Mouse (Mus musculus) midbrain, embryonic 15.5 days (tissue): ENCODE measurements around the gene Cdon. TPM values are rescaled to one million over a fixed set of nuclear protein-coding genes. Genes with fewer than 3 reads are reported as not detected.

Experiments
- ATAC-seq: fragments of 200-750 bp; cut with Nextera tagmentation; replicated peaks from 2 replicates; pipeline ENCODE4 v1.8.0; 2017; ENCODE audit warnings: moderate TSS enrichment
- H3K27ac ChIP-seq: fragments of 300-500 bp; sonication (generic); 2 replicates; pipeline ENCODE4 v1.5.1; 2015; ENCODE audit warnings: mild to moderate bottlenecking, inconsistent platforms
- H3K27me3 ChIP-seq: fragments of 300-500 bp; sonication (generic); replicated peaks from 2 replicates; pipeline ENCODE4 v1.6.1; 2015; ENCODE audit warnings: inconsistent platforms
- H3K36me3 ChIP-seq: fragments of 300-500 bp; sonication (generic); replicated peaks from 2 replicates; pipeline ENCODE4 v1.6.1; 2015; ENCODE audit warnings: inconsistent platforms
- H3K4me1 ChIP-seq: fragments of 300-500 bp; sonication (generic); 2 replicates; pipeline ENCODE4 v1.6.1; 2015; ENCODE audit warnings: inconsistent platforms
- H3K4me2 ChIP-seq: fragments of 300-500 bp; sonication (generic); 2 replicates; pipeline ENCODE4 v1.6.1; 2015; ENCODE audit warnings: inconsistent platforms, mild to moderate bottlenecking, moderate library complexity
- H3K4me3 ChIP-seq: fragments of 300-500 bp; sonication (generic); 2 replicates; pipeline ENCODE4 v1.5.1; 2015; ENCODE audit warnings: mild to moderate bottlenecking, inconsistent platforms
- H3K9ac ChIP-seq: fragments of 300-500 bp; sonication (generic); 2 replicates; pipeline ENCODE4 v1.6.1; 2015; ENCODE audit warnings: mild to moderate bottlenecking, inconsistent platforms
- H3K9me3 ChIP-seq: fragments of 300-500 bp; sonication (generic); 2 replicates; pipeline ENCODE4 v1.6.1; 2016; ENCODE audit warnings: inconsistent platforms
- WGBS: fragments of 180-500 bp; shearing (Covaris S2); methylation state at CpG from one replicate; pipeline ENCODE4 v1.1.7; 2015; ENCODE audit warnings: mixed read lengths; 5-methylcytosine and 5-hydroxymethylcytosine counted together
- polyA plus RNA-seq: library from polyadenylated mRNA; unstranded; fragments of >200 nt; fragmentation: Nextera tagmentation; extraction: Ambion mirVana; gene quantifications from 2 replicates; pipeline ENCODE4 v1.2.1, GENCODE M21; 2015

Gene Cdon
- polyA plus RNA-seq: 4.0 and 6.2 TPM in 2 replicates

DNA sequence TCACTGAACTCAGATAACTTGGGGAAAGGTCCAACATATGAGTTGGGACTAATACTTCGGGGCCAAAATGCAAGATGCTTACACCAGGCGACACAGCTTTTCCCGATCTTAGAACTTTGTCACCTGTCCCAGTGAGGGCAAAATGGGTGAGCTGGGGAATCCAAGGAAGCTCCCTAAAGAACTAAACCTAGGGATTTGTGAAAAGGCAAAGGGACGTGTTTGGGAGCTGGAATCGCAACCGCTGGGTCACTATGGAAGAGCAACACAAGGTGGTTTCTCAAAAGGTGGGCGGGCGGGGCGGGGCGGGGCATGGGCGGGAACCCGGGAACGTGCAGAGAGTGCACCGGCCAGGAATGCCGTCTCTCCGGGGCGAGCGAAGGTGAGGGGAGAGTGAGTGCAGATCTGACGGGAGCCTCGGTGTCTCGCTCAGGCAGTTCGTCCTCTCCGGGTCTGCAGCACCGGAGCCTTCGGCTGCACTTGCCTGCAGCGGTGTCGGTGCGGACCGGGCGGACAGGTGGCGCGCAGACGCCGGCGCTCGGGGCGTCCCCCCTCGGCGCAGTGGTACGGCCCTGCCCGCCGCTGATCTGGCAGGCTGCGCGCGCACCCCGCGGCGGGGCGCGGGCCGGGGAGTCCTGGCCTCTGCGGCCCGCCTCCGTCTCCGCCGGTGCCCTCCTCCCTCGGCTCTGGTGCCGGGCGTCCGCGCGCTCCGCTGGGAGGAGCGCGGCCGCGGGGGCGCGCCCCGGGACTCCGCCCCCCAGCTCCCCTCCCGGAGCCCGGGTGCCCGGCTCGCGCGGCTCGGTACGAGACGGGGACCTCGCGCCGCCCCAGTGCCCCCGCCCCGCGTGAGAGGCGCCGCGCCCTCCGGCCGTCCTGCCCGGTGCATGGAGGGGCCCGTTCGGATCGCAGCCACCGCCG is at the start of gene Cdon:
Cdon (plus strand) TSS at position 324 of the 915 bp plus-strand sequence.
- peaks cover 17% of the 10 kb centered on the region; the same call in 1 of the 2 replicates for H3K27me3 ChIP-seq
- H3K27ac ChIP-seq: peak within 1 kb of the TSS; percentile 98
- peak within 1 kb of the TSS; percentile 99 for H3K9ac ChIP-seq
- H3K4me1 ChIP-seq: peaks cover 30% of the 10 kb centered on the region
- no peaks in the 10 kb centered on the region for H3K36me3 ChIP-seq
- no peaks in the 10 kb centered on the region for H3K9me3 ChIP-seq
- peak; percentile 93 for ATAC-seq
- under 1% methylated on average over 75 of the region's 97 CpGs for WGBS
- H3K4me2 ChIP-seq: peak within 1 kb of the TSS; percentile 65
- peak within 1 kb of the TSS; percentile 99 for H3K4me3 ChIP-seq

DNA sequence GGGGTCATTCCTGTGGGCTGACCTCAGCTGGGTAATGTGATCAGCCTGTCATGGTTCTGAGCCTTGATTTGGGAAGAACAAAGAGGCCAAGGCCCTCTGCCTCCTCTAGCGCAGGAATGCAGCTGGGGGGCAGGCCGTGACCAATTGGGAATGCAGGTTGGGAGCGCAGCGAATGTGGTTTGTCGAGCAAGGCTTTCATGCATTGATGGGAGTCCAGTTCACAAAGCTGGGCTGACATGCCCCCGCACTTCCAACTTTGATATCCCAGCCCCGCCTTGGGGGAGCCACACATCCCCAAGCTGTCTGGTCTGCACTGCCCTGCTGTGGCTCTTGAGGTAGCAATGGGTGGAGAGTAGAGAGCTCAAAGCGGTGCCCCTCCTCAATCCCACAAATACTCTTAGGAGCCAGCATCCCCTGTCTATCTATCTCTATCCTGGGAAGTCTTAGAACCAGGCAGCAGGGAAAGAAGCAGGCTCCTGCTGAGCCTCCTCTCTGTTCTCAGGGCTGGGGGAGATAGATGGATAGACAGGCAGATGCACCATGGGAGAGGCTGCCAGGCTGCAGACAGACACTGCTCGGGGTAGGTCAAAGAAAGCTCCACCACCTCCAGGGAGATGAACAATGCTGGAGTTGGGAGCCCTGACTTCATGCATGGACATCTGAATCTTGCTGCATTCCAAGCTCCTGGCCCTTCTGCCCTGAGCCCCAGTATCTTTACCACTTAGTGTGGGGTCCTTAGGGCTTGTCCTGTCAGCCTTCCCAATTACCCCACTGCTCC is 48.4 kb upstream of the Cdon start:
- no peaks in the 10 kb centered on the region for H3K27me3 ChIP-seq
- peak; percentile 78 for ATAC-seq

DNA sequence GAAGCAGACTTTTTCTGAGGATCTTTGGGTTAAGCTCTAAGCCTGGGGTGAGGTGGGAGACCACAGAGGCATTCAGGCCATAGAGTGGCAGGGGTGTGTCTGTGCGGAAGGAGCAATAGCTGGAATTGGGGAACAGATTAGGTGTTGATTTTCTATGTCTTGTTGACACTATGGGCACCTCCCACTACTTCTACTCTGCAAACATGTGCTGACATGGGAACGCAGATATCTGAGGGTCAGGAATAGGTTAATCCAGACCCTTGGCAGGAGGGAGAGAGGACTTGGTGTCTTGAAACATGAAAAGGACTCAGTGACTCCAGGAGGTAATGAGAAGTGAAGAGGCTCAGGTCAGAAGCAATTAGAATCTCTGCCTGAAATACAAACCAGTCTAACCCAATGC is 43.0 kb upstream of the Cdon start:
- no peaks in the 10 kb centered on the region for H3K27me3 ChIP-seq
- 69% methylated on average over 2 of the region's 2 CpGs for WGBS
- H3K4me3 ChIP-seq: no peak overlapping the region
- no peak overlapping the region for H3K27ac ChIP-seq
- no peaks in the 10 kb centered on the region for H3K36me3 ChIP-seq
- no peak overlapping the region for H3K9ac ChIP-seq
- H3K4me2 ChIP-seq: no peak overlapping the region
- H3K4me1 ChIP-seq: no peaks in the 10 kb centered on the region; the same call in 1 of the 2 replicates
- H3K9me3 ChIP-seq: no peaks in the 10 kb centered on the region
- no peak for ATAC-seq

More for the DNA sequence above, 48.4 kb upstream of the Cdon start:
- H3K27ac ChIP-seq: no peak overlapping the region; the same call in 1 of the 2 replicates
- peaks cover 5% of the 10 kb centered on the region for H3K4me1 ChIP-seq
- H3K4me3 ChIP-seq: no peak overlapping the region
- no peak overlapping the region for H3K9ac ChIP-seq
- no peaks in the 10 kb centered on the region for H3K36me3 ChIP-seq
- WGBS: 15% methylated on average over 9 of the region's 9 CpGs
- no peak overlapping the region for H3K4me2 ChIP-seq
- no peaks in the 10 kb centered on the region for H3K9me3 ChIP-seq

DNA sequence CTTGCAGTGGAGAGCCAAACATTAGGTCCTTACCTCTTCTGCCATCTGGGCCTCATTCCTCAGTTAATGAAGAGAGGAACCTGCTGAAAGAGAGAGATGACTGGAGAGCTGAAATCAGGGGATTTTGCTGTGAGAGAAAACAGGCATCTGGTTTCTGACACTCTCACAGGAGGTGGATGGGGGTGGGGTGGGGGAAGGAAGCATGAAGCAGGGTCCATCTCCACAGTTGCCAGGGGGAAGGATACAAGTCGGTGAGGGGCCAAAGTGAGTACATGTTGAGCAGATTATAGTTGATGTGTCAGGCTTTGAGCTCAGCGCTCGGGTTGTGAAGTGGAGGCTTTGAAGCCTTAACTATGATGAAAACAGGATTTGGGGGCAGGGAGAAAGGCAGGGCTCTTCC is 41.9 kb upstream of the Cdon start:
- Histone ChIP-seq H3K9ac (no peak overlapping the region), H3K27ac (no peak overlapping the region), H3K4me1 (no peaks in the 10 kb centered on the region), H3K4me3 (no peak overlapping the region), H3K4me2 (no peak overlapping the region), H3K9me3 (no peaks in the 10 kb centered on the region), H3K27me3 (no peaks in the 10 kb centered on the region), H3K36me3 (no peaks in the 10 kb centered on the region)
- no peak for ATAC-seq
- WGBS: 53% methylated on average over 3 of the region's 3 CpGs

DNA sequence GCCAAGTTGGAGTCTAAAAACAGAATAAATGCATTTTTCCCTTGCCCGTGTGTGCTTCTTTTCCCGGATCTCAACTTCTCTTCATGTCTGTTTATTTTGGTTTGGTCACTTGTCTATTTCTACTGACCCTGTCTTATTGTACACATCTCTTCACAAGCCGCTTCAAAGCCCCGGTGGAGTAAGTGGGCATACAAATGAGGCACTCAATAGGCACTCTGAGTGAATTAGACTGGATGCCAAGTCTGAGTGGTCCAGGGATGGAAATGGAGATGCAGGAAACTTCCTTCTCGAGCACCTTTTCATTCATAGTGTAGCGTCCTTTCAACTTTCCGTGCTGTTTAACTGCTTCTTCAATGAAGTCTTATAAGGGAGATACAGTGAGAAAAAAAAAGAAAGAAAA is 21.0 kb upstream of the Cdon start:
- no peak overlapping the region for H3K4me2 ChIP-seq
- no peak for ATAC-seq
- H3K27ac ChIP-seq: no peak overlapping the region

DNA sequence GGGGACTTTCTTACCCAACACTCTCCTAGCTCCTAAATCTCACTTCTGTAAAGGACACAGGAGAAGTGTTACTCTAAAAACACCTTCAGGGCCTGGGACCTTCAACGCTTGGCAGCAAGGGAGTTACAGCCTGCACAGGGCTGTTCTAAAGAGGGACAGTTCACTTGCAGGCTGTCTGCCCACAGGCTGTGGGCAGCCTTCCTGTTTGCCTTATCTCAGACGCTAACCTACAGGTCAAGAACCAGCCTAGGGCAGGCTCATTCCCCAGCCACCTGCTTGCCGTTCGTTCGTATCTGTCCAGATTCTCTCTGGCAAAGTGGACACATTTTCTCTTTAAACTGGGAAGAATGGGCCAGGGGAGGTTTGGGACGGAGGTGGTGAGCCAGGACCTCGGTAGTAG is 20.5 kb upstream of the Cdon start:
- Histone ChIP-seq H3K36me3 (no peaks in the 10 kb centered on the region), H3K4me3 (no peak overlapping the region), H3K27me3 (peaks cover 4% of the 10 kb centered on the region; the same call in 1 of the 2 replicates), H3K9ac (no peak overlapping the region), H3K4me2 (peak overlapping the region; percentile 5; the same call in 1 of the 2 replicates), H3K4me1 (peaks cover 22% of the 10 kb centered on the region), H3K27ac (peak overlapping the region; percentile 40), H3K9me3 (no peaks in the 10 kb centered on the region)
- 5% methylated on average over 7 of the region's 7 CpGs for WGBS
- 0 out of 2 replicates have a peak, but pooled peaks have one; percentile 1 for ATAC-seq

More for the DNA sequence above, 21.0 kb upstream of the Cdon start:
- H3K9ac ChIP-seq: no peak overlapping the region
- H3K4me1 ChIP-seq: peaks cover 22% of the 10 kb centered on the region
- 22% methylated on average over 7 of the region's 7 CpGs for WGBS
- H3K9me3 ChIP-seq: no peaks in the 10 kb centered on the region
- no peak overlapping the region for H3K4me3 ChIP-seq
- no peaks in the 10 kb centered on the region for H3K36me3 ChIP-seq
- H3K27me3 ChIP-seq: peaks cover 4% of the 10 kb centered on the region; the same call in 1 of the 2 replicates

DNA sequence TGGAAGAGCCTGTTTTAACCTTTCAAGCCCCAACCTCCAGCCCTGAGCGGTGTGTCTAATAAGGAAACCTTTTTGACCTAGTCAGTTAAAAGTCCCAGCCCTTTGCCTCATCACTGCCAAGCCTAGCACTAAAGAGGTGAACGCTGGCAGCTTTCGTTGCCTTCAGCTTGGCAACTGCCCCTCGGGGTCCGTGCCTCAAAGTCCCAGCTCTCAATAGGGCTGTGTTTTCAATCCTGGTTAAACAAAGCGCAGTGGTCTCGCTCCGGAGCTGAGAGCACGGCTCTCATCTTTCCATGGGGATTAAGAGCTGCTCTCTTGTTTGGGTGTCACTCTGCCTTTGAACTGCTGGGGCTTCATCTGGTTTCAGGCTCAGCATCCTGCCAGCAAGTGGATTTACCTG is 20.1 kb upstream of the Cdon start:
- H3K4me3 ChIP-seq: no peak overlapping the region
- ATAC-seq: peak; percentile 46

DNA sequence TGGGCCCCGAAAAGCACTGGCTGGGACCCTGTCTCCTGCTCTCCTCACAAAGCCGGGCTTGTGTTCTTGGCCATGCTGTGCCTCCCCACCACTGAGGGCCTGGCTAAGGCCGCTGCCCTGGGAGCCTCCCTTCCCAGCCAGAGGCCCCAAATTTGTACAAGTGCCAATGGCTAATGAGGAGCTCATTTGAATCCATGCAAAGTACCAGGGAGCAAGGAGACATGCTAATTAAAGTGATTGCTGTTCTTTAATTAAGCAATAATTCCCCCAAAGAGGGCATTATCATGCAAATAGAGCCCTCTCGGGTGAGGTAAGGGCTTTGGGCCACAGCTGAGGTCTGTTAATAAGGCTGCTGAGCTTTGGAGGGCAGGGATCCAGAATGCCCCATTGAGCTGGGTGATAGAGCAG is 18.3 kb upstream of the Cdon start:
- 4% methylated on average over 4 of the region's 4 CpGs for WGBS
- no peak overlapping the region for H3K27ac ChIP-seq

More for the DNA sequence above, 20.1 kb upstream of the Cdon start:
- H3K4me2 ChIP-seq: peak overlapping the region; percentile 5; the same call in 1 of the 2 replicates
- H3K9me3 ChIP-seq: no peaks in the 10 kb centered on the region
- H3K9ac ChIP-seq: no peak overlapping the region
- peak overlapping the region; percentile 40 for H3K27ac ChIP-seq
- H3K36me3 ChIP-seq: no peaks in the 10 kb centered on the region
- H3K4me1 ChIP-seq: peaks cover 22% of the 10 kb centered on the region
- H3K27me3 ChIP-seq: peaks cover 4% of the 10 kb centered on the region; the same call in 1 of the 2 replicates
- WGBS: 4% methylated on average over 9 of the region's 9 CpGs

DNA sequence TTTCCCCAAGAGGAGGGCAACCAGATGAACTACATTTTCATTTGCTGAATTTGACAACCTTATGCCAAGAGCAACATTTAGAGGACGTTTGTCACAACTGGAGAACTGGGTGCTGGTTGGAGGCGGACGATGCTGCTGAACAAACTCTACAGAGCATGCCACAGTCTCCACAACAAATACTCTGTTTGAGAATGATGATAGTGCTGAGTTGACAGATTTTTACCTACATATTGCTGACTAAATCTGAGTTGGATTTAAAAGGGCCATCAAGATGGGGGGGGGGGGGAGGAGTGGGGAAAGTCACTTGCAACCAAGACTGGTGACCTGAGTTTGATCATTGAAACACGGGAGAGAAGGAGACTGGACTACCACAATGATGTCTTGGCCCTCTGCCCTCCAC is 17.4 kb upstream of the Cdon start:
- H3K4me2 ChIP-seq: no peak overlapping the region
- H3K4me1 ChIP-seq: peaks cover 22% of the 10 kb centered on the region
- no peak overlapping the region for H3K4me3 ChIP-seq
- H3K27ac ChIP-seq: no peak overlapping the region
- no peak overlapping the region for H3K9ac ChIP-seq
- WGBS: 75% methylated on average over 4 of the region's 4 CpGs
- no peaks in the 10 kb centered on the region for H3K36me3 ChIP-seq
- H3K27me3 ChIP-seq: peaks cover 4% of the 10 kb centered on the region; the same call in 1 of the 2 replicates
- no peak for ATAC-seq
- H3K9me3 ChIP-seq: no peaks in the 10 kb centered on the region

More for the DNA sequence above, 18.3 kb upstream of the Cdon start:
- H3K4me3 ChIP-seq: no peak overlapping the region
- ATAC-seq: peak; percentile 83
- H3K9me3 ChIP-seq: no peaks in the 10 kb centered on the region
- no peak overlapping the region for H3K4me2 ChIP-seq
- H3K36me3 ChIP-seq: no peaks in the 10 kb centered on the region
- H3K27me3 ChIP-seq: peaks cover 4% of the 10 kb centered on the region; the same call in 1 of the 2 replicates
- H3K9ac ChIP-seq: no peak overlapping the region
- peaks cover 22% of the 10 kb centered on the region for H3K4me1 ChIP-seq

DNA sequence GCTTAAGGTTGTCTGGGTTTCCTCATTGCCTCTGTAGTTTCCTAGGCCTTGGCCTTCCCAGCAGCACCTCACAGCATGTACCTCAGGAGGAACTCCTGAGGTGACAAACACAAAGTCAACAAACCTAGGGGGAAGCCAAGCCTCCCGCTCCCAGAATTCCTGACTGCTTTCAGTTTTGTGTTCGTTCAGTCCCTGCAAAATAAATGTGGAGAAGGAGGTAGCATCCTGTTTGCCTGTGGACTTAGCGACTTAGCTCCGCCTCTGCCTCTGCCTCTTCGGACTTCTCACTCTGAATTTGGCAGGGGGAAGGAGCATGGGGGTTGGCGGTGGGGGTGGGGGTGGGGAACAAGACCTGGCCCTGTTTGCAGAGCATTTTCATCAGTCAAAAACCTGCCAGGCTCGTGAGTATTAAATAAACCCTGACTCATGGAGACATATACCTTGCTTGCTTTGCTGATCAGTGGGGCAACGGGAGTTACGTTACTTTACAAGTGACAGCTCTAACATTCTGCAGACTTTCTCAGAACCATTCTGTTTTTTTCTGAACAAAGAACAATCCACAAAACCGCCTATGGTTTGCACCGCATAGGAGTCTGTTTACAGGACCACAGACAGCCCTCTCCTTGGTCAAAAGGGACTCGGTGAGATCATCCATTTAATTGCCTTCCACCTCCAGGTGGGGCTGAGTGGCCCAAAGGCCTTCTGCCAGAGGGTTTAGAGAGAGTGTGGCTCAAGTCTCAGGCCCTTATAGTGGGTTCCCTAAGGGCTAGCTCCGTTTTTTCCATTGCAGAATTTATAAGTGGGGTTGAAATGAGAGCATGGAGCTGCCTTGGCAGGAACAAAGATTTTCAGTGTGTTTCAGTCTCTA is 15.7 kb upstream of the Cdon start:
- peaks cover 20% of the 10 kb centered on the region for H3K4me1 ChIP-seq
- ATAC-seq: no peak
- H3K9me3 ChIP-seq: no peaks in the 10 kb centered on the region
- WGBS: 22% methylated on average over 13 of the region's 13 CpGs
- H3K4me2 ChIP-seq: no peak overlapping the region
- H3K4me3 ChIP-seq: no peak overlapping the region
- H3K27me3 ChIP-seq: peaks cover 2% of the 10 kb centered on the region
- no peak overlapping the region for H3K27ac ChIP-seq
- H3K9ac ChIP-seq: no peak overlapping the region
- no peaks in the 10 kb centered on the region for H3K36me3 ChIP-seq

DNA sequence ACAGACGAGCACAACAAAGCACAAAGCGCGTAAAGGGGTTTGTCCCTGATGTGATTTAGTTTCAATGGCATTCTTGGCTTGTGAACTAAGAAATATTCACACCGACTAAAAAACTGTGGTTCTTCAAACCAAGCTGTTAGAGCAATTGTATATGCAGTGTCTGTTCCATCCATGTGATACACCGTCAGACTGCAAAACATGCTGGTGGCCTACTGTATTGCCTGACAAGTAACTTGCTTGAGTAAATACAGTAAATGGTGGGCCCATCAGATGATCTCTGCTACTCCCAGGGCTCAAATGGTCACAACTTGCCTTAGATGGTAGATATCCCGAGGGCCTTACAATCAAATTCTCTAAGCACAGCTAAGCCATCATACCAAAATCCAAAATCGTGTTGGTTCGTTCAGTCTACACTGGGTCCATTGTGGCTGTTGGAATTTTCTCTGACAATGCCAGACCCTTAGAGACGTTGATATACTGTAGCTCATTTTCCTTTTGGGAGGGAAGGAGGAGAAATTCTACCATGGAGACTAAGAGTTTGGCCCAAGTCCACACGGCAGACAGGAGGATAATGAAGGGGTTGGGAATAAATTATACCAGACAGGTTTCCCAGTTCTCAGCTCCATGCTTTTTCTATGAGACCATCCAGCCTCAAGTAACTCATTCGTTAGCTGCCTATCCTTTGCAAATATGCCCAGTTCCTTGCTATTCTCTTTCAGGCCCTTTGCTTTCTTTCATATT is 9.5 kb upstream of the Cdon start:
- Histone ChIP-seq H3K27ac (0 out of 2 replicates have a peak overlapping the region, but pooled peaks have one; percentile 47), H3K9ac (no peak overlapping the region), H3K4me3 (no peak overlapping the region), H3K9me3 (no peaks in the 10 kb centered on the region), H3K36me3 (no peaks in the 10 kb centered on the region), H3K27me3 (no peaks in the 10 kb centered on the region; the same call in none of the 2 replicates), H3K4me2 (no peak overlapping the region), H3K4me1 (peaks cover 11% of the 10 kb centered on the region)
- ATAC-seq: peak; percentile 38; the same call in 1 of the 2 replicates
- 58% methylated on average over 11 of the region's 11 CpGs for WGBS
